Mouse (Mus musculus) stomach, postnatal 0 days (tissue): ENCODE data around the gene Slc41a2.

Experiments used
- CTCF ChIP-seq: IDR thresholded peaks from 2 replicates; pipeline ENCODE4 v1.5.1; 2016; ENCODE audit warnings: antibody characterized with exemption, low read depth, mild to moderate bottlenecking, moderate library complexity
- EP300 ChIP-seq: optimal IDR thresholded peaks from 2 replicates; pipeline ENCODE3; 2016; ENCODE audit warnings: antibody characterized with exemption

- TF ChIP-seq EP300: no peak
- no peak for TF ChIP-seq CTCF
These were observed 24.6 kb downstream of the Slc41a2 start for GRCm38 (mm10) chr10:83313033-83313432.
